Mouse (Mus musculus): ENCODE data around the gene Eif2a. TPM values are rescaled to one million over a fixed set of nuclear protein-coding genes. Genes with fewer than 3 reads are reported as not detected.

Eif2a gene
- polyA plus RNA-seq (2012; fragmentation: generic; extraction: Trizol), result 14.4 TPM

- peak within 1 kb of the TSS; percentile 81 for H3ac ChIP-seq (ENCODE audit: control insufficient read depth, insufficient read length)
- H3K79me2 ChIP-seq (ENCODE audit: control insufficient read depth, insufficient read depth), result peaks cover 52% of the 10 kb centered on the region
- peaks cover 16% of the 10 kb centered on the region for H3K36me3 ChIP-seq (ENCODE audit: control insufficient read depth, insufficient read depth)
- peak within 1 kb of the TSS; percentile 53 for H3K4me3 ChIP-seq
- peak; percentile 95 for TF ChIP-seq POLR2A (IDR thresholded peaks at IDR 0.05; ENCODE audit: insufficient read length, low read depth)
- TF ChIP-seq USF1 (IDR thresholded peaks at IDR 0.05; ENCODE audit: low read depth), result peak; percentile 66
- no peak for TF ChIP-seq E2F4 (IDR thresholded peaks at IDR 0.05; ENCODE audit: insufficient read depth)
- TF ChIP-seq MAX (IDR thresholded peaks at IDR 0.05; ENCODE audit: low read depth), result no peak
- TF ChIP-seq REST (IDR thresholded peaks at IDR 0.05; ENCODE audit: insufficient read depth, insufficient read length), result no peak
- TF ChIP-seq TCF3 (IDR thresholded peaks at IDR 0.05; ENCODE audit: insufficient read length, low read depth), result no peak
- TF ChIP-seq SRF (IDR thresholded peaks at IDR 0.05; ENCODE audit: control insufficient read depth, insufficient read length, low read depth), result no peak
- peak; percentile 93 for TF ChIP-seq POLR2AphosphoS2 (IDR thresholded peaks at IDR 0.05; ENCODE audit: insufficient read length, low read depth)
- no peak for TF ChIP-seq CEBPB (IDR thresholded peaks at IDR 0.05; ENCODE audit: insufficient read depth, poor library complexity, severe bottlenecking)
- no peak for TF ChIP-seq TCF12 (IDR thresholded peaks at IDR 0.05; ENCODE audit: insufficient read depth, poor library complexity, severe bottlenecking)
- TF ChIP-seq MYOG (IDR thresholded peaks at IDR 0.05; ENCODE audit: control insufficient read depth in 1 of 3, insufficient read depth in 1 of 3, insufficient read length in 2 of 3, low read depth in 2 of 3), result peak in 1 of 3 experiments; percentile 5
- TF ChIP-seq MYOD1 (IDR thresholded peaks at IDR 0.05; ENCODE audit: control insufficient read depth in 1 of 3, insufficient read length in 2 of 3, low read depth in 2 of 3), result no peak
- peak within 1 kb of the TSS; percentile 89 for H3K4me2 ChIP-seq (ENCODE audit: low read depth)
- no peaks in the 10 kb centered on the region for H3K27me3 ChIP-seq (ENCODE audit: control insufficient read depth, insufficient read depth, insufficient read length)
These were observed at the start of gene Eif2a, which contains the start of gene Serp1 for GRCm38 (mm10) chr3:58525652-58526407. Gene Eif2a, plus strand, starts transcription at chr3:58525821. Gene Serp1, minus strand, starts transcription at chr3:58525892.

GRCm38 (mm10) chr3:58478755-58479455 lies 46.7 kb upstream of the Eif2a start:
- Histone ChIP-seq H3K4me3 (no peak overlapping the region), H3K79me2 (ENCODE audit: control insufficient read depth, insufficient read depth) (no peaks in the 10 kb centered on the region), H3K27me3 (ENCODE audit: control insufficient read depth, insufficient read depth, insufficient read length) (no peaks in the 10 kb centered on the region), H3K36me3 (ENCODE audit: control insufficient read depth, insufficient read depth) (no peaks in the 10 kb centered on the region), H3ac (ENCODE audit: control insufficient read depth, insufficient read length) (no peak overlapping the region), H3K4me2 (ENCODE audit: low read depth) (no peak overlapping the region)
- TF ChIP-seq E2F4 (IDR thresholded peaks at IDR 0.05; ENCODE audit: insufficient read depth) (no peak), MAX (IDR thresholded peaks at IDR 0.05; ENCODE audit: low read depth) (no peak), REST (IDR thresholded peaks at IDR 0.05; ENCODE audit: insufficient read depth, insufficient read length) (no peak)

- H3K27me3 ChIP-seq (ENCODE audit: control insufficient read depth, insufficient read depth, insufficient read length), result no peaks in the 10 kb centered on the region
- no peak overlapping the region for H3K4me2 ChIP-seq (ENCODE audit: low read depth)
- no peaks in the 10 kb centered on the region for H3K79me2 ChIP-seq (ENCODE audit: control insufficient read depth, insufficient read depth)
- TF ChIP-seq SRF (IDR thresholded peaks at IDR 0.05; ENCODE audit: control insufficient read depth, insufficient read length, low read depth), result no peak
- H3ac ChIP-seq (ENCODE audit: control insufficient read depth, insufficient read length), result no peak overlapping the region
- no peaks in the 10 kb centered on the region for H3K36me3 ChIP-seq (ENCODE audit: control insufficient read depth, insufficient read depth)
- H3K4me3 ChIP-seq, result no peak overlapping the region
These were observed 39.7 kb upstream of the Eif2a start for GRCm38 (mm10) chr3:58485883-58486282.

GRCm38 (mm10) chr3:58487121-58487520 lies 38.5 kb upstream of the Eif2a start:
- H3K79me2 ChIP-seq (ENCODE audit: control insufficient read depth, insufficient read depth), result no peaks in the 10 kb centered on the region
- H3ac ChIP-seq (ENCODE audit: control insufficient read depth, insufficient read length), result no peak overlapping the region
- no peaks in the 10 kb centered on the region for H3K36me3 ChIP-seq (ENCODE audit: control insufficient read depth, insufficient read depth)
- H3K4me3 ChIP-seq, result no peak overlapping the region
- no peaks in the 10 kb centered on the region for H3K27me3 ChIP-seq (ENCODE audit: control insufficient read depth, insufficient read depth, insufficient read length)
- TF ChIP-seq CEBPB (IDR thresholded peaks at IDR 0.05; ENCODE audit: insufficient read depth, poor library complexity, severe bottlenecking) (no peak), POLR2AphosphoS2 (IDR thresholded peaks at IDR 0.05; ENCODE audit: insufficient read length, low read depth) (no peak), E2F4 (IDR thresholded peaks at IDR 0.05; ENCODE audit: insufficient read depth) (no peak), TCF3 (IDR thresholded peaks at IDR 0.05; ENCODE audit: insufficient read length, low read depth) (no peak), MAX (IDR thresholded peaks at IDR 0.05; ENCODE audit: low read depth) (no peak), REST (IDR thresholded peaks at IDR 0.05; ENCODE audit: insufficient read depth, insufficient read length) (no peak), SRF (IDR thresholded peaks at IDR 0.05; ENCODE audit: control insufficient read depth, insufficient read length, low read depth) (no peak), MYOD1 (IDR thresholded peaks at IDR 0.05; ENCODE audit: control insufficient read depth in 1 of 3, insufficient read length in 2 of 3, low read depth in 2 of 3) (no peak), USF1 (IDR thresholded peaks at IDR 0.05; ENCODE audit: low read depth) (no peak), POLR2A (IDR thresholded peaks at IDR 0.05; ENCODE audit: insufficient read length, low read depth) (no peak)
- no peak overlapping the region for H3K4me2 ChIP-seq (ENCODE audit: low read depth)

- Histone ChIP-seq H3ac (ENCODE audit: control insufficient read depth, insufficient read length) (no peak overlapping the region), H3K79me2 (ENCODE audit: control insufficient read depth, insufficient read depth) (no peaks in the 10 kb centered on the region), H3K27me3 (ENCODE audit: control insufficient read depth, insufficient read depth, insufficient read length) (no peaks in the 10 kb centered on the region), H3K4me2 (ENCODE audit: low read depth) (no peak overlapping the region), H3K4me3 (no peak overlapping the region), H3K36me3 (ENCODE audit: control insufficient read depth, insufficient read depth) (no peaks in the 10 kb centered on the region)
- no peak for TF ChIP-seq POLR2AphosphoS2 (IDR thresholded peaks at IDR 0.05; ENCODE audit: insufficient read length, low read depth)
- no peak for TF ChIP-seq MYOD1 (IDR thresholded peaks at IDR 0.05; ENCODE audit: control insufficient read depth in 1 of 3, insufficient read length in 2 of 3, low read depth in 2 of 3)
- no peak for TF ChIP-seq CEBPB (IDR thresholded peaks at IDR 0.05; ENCODE audit: insufficient read depth, poor library complexity, severe bottlenecking)
- TF ChIP-seq TCF12 (IDR thresholded peaks at IDR 0.05; ENCODE audit: insufficient read depth, poor library complexity, severe bottlenecking), result no peak
- TF ChIP-seq MYOG (IDR thresholded peaks at IDR 0.05; ENCODE audit: control insufficient read depth in 1 of 3, insufficient read depth in 1 of 3, insufficient read length in 2 of 3, low read depth in 2 of 3), result no peak
- no peak for TF ChIP-seq E2F4 (IDR thresholded peaks at IDR 0.05; ENCODE audit: insufficient read depth)
- no peak for TF ChIP-seq POLR2A (IDR thresholded peaks at IDR 0.05; ENCODE audit: insufficient read length, low read depth)
- no peak for TF ChIP-seq REST (IDR thresholded peaks at IDR 0.05; ENCODE audit: insufficient read depth, insufficient read length)
- TF ChIP-seq SRF (IDR thresholded peaks at IDR 0.05; ENCODE audit: control insufficient read depth, insufficient read length, low read depth), result no peak
These were observed 37.4 kb upstream of the Eif2a start for GRCm38 (mm10) chr3:58487999-58488775.
